Mouse (Mus musculus): ENCODE results near the gene Tymp.

GRCm38 (mm10) chr15:89374340-89374739 is 2.5 kb downstream of the Tymp start:
- TF ChIP-seq CTCF (IDR thresholded peaks at IDR 0.05; ENCODE audit: extremely low read depth, insufficient read depth, insufficient read length, insufficient replicate concordance) (no peak), POLR2A (IDR thresholded peaks at IDR 0.05; ENCODE audit: low read depth, low read length) (no peak)
